Mouse (Mus musculus) layer of hippocampus, postnatal 14 days (tissue): Measurements from ENCODE around the gene Tmem117. TPM values are rescaled to one million over a fixed set of nuclear protein-coding genes. Genes with fewer than 3 reads are reported as not detected.
A peak's percentile ranks its signal among the peaks of the same experiment; 100 is the strongest.

Source experiments
- DNase-seq, 2 experiments: peaks; one replicate each; pipeline ENCODE4 v3.0.0; 2021 to 2022; ENCODE audit warnings: low spot score in 2 of 2, mixed read lengths in 1 of 2
- total RNA-seq, 2 experiments: library from RNA; stranded (reverse); gene quantifications; 2 replicates each; pipeline ENCODE4 v1.2.3; 2021

Gene Tmem117
- total RNA-seq, 2 experiments from 2014 or later = 8.7 to 10.5 TPM

- DNase-seq = no peak
These were observed 17.0 kb downstream of the Tmem117 start for GRCm38 (mm10) chr15:94646012-94646411.

- DNase-seq = peak in 1 of 2 experiments; percentile 46
These were observed 19.4 kb downstream of the Tmem117 start for GRCm38 (mm10) chr15:94648430-94648829.

- no peak for DNase-seq
These were observed 20.2 kb downstream of the Tmem117 start for GRCm38 (mm10) chr15:94649071-94649765.

- no peak for DNase-seq
These were observed 20.7 kb downstream of the Tmem117 start for GRCm38 (mm10) chr15:94649766-94650120.

DNA sequence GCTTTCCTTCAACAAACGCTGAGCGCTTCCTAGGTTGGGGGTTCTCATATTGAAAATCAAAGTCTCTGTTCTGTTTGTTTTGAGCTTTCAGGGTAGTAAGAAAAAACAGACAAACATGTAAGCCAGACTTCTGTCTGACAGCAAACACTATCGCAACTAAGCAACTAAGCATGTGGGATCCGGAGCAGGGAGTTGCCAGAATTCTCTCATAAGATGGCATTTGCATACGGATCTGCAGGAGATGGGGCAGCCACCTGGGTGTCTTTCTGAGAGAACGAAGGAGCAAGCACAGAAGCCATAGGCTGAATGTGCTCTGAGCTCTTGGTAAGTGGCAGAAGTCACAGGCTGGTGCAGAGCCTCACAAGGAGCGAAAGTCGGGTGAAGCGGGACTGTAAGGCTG, 22.3 kb downstream of the Tmem117 start:
- DNase-seq = no peak

DNA sequence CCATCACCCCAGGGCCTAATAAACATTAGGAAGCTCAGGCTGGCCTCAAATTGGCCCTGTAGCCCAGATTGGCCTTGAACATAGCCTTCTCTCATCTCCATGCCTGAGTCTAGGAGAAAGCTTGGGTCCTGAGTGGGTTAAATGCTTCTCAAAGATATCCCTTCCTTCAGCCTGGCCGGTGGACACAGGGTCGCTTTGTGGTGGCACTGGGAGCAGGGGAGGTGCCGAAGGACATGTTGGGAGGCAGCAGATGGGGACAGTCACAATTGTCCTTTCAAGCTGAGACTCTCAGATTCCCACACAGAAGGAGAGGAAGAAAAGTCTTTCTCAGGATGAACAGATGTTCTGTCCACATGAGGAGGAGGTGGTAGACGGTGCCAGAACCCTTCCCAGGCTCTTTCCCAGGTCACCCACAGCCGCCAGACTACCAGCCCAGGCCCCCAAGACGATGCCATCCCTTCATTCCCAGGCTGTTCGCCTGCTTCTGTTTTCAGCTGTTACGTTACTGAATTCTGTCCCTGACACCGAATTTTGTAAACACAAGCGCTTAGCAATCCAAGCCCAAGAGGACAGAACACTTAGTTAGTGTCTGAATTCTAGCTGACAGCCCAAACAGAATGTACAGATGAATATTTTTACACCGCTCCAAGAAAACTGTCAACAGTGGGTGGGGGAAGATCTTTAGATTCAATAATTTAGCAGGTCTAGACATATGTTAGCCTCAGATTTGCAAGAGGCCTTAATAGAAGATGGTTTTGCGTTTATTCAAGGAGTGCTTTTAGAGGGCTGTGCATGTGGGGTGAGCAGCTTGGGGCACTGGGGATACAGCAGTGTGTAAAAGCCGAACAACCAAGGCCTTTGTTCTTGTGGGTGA, 23.2 kb downstream of the Tmem117 start:
- DNase-seq = peak in 1 of 2 experiments; percentile 37

DNA sequence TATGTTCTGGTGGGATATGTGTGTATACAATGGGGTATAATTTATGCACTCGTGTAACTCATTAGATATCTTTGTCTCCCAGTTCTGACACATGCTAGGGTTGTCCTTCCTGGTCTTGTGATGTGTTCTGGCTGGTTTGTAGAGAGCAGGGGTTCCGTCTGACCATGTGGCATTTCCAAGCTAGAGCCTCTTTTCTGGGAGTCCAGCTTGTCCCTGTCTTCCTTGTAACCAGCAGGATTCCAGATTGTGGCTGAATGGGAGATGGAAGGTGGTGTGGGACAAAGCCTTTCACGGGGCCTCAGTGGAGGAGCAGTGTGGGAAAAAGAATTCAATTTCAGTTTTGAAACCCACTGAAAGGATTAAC, 23.8 kb downstream of the Tmem117 start:
- DNase-seq = no peak

DNA sequence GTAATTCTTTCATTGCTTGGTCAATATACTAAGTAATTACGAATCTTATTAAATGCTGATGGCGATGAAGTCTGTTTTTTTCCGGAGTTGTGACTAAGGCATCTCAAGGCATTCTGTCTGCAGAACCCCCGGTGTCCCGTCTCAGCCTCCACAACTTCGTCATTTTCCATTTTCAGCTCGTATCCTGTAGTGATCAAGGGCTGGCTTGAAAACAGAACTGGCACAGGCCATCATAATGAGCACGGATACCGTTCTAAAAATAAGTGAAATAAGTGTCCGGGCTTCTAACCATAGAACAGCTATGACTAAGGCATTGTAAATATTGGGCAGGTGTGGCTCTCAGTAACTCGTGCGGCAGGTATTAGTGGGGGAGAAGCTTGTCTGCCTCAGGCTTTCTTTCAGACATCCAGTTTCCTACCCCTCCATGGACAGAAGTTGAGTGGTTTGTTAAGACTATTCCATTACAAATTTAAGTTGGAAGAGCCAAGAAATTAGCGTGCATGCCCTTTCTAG, 26.8 kb downstream of the Tmem117 start:
- no peak for DNase-seq

- no peak for DNase-seq
These were observed 28.9 kb downstream of the Tmem117 start for GRCm38 (mm10) chr15:94657882-94658281.

GRCm38 (mm10) chr15:94658392-94659111, 29.5 kb downstream of the Tmem117 start:
- no peak for DNase-seq

GRCm38 (mm10) chr15:94659112-94659437, 30.0 kb downstream of the Tmem117 start:
- no peak for DNase-seq

DNA sequence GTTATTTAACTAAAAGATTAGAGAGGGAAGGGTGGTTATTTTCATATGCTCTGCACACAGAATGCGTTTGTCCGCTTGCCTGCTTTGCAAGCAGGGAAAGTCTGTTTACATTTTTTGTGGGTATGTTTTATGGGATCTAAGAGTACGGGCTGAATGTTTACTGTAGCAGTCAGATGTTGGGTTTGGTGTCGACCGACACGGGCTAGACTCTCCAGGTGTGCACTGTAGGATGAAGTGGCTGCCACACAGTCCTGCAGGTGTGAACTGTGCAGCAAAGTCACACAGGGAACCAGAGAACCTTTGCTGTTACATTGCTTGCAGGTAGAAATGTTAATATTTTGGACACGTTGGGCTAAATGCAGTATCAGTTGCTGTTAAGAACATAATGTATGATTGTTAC, 31.9 kb downstream of the Tmem117 start:
- DNase-seq = no peak

DNA sequence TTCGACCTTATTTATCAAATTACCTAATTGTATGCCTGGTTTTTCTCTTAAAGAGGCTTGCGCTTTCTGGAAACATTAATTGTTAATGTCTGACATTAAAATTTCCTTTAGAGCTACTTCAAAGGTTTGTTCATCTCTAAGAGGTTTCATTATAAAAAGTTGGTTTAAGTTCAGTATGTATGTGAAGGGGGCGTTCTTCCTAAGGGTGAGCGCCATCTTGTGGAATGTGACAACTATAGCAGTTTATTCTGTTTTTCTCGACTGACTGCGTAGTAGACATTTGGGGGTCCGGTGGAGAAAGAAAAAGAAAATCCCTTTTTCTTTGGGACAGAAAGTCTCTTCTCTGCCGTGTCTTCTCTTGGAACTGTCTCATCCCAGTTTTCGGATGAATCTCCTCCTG, 32.4 kb downstream of the Tmem117 start:
- DNase-seq = peak in 1 of 2 experiments; percentile 55

DNA sequence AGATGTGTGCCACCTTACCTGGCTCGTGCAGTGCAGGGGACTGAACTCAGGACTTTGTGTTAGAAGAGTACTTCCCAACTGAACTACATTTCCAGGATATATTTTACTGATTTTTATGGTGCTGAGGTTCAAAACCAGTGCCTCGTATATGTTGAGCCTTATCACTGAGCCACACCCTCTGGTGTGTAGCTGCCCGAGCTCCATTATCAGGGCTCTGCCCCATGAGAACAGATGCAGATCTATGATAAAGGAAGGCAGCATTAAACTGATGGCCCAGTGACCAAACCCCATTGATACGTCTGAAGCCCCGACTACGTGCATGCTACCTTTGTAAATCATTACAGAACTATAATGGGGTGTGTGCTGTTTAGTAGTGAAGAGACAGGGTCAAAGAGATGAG, 35.6 kb downstream of the Tmem117 start:
- no peak for DNase-seq

DNA sequence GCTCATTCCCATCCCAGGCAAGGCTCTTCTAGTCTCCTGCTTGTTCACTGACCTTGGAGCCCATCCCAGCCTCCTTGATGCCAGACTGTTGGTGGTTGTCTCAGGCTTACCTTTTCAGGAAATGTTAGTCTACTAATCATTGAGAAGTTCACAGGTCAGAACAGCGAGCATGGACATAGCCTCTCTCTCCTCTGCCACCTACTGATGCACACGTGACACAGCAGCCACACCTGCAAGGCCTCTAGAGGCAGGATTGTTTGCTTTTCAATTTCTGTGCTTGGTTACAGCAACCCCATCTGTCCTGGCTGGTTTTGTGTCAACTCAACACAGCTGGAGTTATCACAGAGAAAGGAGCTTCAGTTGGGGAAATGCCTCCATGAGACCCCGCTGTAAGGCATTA, 52.1 kb downstream of the Tmem117 start:
- DNase-seq = no peak

GRCm38 (mm10) chr15:94684269-94684668, 55.2 kb downstream of the Tmem117 start:
- DNase-seq = peak in 1 of 2 experiments; percentile 26

- DNase-seq = no peak
These were observed 58.1 kb downstream of the Tmem117 start for GRCm38 (mm10) chr15:94687176-94687575.

- DNase-seq = no peak
These were observed 58.6 kb downstream of the Tmem117 start for GRCm38 (mm10) chr15:94687629-94688028.

DNA sequence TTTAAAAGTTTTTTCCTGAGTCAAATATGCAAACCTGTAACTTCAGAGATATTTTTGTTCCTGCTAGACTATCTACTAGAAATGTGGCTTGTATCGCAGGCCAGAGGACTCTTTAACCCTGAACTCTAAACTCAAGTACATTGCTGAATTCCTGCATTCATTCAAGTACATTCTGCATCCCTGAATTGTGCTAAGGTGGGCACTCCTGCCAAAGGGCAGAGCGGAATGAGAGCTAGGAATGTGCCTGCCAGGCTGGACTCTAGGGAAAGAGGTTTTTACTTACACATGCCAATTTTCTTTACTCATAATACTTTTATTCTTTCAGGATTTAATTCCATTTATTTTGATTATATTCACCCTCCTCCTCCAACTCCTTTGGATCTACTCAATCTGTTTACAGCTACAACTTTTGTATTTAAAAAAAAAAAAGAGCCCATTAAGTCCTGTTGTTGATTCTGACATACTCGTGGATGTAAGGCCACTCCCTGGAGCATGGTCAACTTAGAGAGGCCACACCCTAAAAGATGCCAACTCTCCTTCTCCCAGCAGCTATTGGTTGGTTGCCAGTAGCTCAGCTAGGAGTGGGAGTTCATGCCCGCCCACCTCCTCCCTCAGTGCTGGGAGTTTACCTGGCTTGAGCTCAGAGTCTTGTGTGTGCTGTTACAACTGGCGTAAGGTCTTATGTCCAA, 60.3 kb downstream of the Tmem117 start:
- no peak for DNase-seq

GRCm38 (mm10) chr15:94689884-94690231, 60.8 kb downstream of the Tmem117 start:
- DNase-seq = no peak

GRCm38 (mm10) chr15:94722759-94723158, 93.7 kb downstream of the Tmem117 start:
- DNase-seq = peak; percentile 61 to 83
